In the genomic region with DNA sequence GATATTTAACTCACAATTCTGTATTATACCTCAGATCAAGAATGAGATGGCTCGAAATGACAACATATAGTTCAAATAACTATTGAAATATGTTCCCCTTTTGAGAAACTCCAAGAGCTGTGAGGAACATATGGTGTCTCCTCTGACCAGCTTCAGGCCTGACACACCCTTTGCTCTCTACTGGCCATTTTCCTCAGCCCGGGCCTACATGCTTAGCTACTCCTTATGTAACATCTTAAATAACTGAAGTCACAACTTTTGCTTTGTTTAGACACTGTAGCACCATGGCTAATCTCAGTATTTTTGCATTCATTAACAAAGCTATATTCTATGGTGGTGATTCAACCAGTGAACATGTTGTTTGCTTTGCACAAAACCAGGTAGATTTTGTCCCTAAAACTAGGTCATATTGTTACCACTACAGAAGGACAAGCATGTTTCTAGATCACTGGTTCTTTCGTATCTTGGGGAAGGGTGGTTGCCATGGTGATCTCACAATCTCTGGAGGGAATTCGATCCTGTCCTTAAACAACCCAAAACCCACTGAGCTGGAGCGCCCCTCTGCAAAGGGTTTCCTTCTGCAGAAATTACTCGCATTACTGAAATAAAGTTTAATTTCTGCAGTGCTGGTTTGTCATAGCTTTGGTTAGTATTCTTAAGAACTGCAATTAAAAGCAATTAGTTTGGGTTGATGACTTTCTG, we compare ENCODE assay signal across 8 mouse cellular contexts.
DNase-seq lines count a peak whose midpoint lies in the region; ATAC-seq lines count a peak whose summit lies in the region.
"Had no signal": no experiment of that assay in that cellular context is flagged by ENCODE, and none has a peak within 500 bp of the region (broad histone marks: within the 10 kb centered on the region; RNA-seq: fewer than 3 reads in every experiment).

No protein-coding gene starts in this region.

- no peak overlapping the region for H3K4me2 ChIP-seq in limb, embryonic 15.5 days
- peak overlapping the region; percentile 40 for H3K4me2 ChIP-seq in hindbrain, embryonic 14.5 days (replicated peaks)
- no peak overlapping the region for H3K4me2 ChIP-seq in stomach, embryonic 16.5 days (ENCODE audit: low read depth, low read length)

- H3K9me3 ChIP-seq in limb, embryonic 15.5 days, result no peaks in the 10 kb centered on the region
- no peaks in the 10 kb centered on the region for H3K9me3 ChIP-seq in limb, embryonic 10.5 days (replicated peaks)
- no peaks in the 10 kb centered on the region for H3K9me3 ChIP-seq in hindbrain, embryonic 14.5 days (ENCODE audit: control insufficient read depth, low read length)
- H3K9me3 ChIP-seq in stomach, embryonic 16.5 days (replicated peaks; ENCODE audit: control insufficient read depth, low read length), result no peaks in the 10 kb centered on the region

- H3K4me1 ChIP-seq in limb, embryonic 15.5 days, result peaks cover 23% of the 10 kb centered on the region; the same call in 1 of the 2 replicates
- H3K4me1 ChIP-seq in limb, embryonic 10.5 days, result peaks cover 47% of the 10 kb centered on the region
- peaks cover 28% of the 10 kb centered on the region for H3K4me1 ChIP-seq in hindbrain, embryonic 14.5 days (replicated peaks; ENCODE audit: control insufficient read depth, insufficient read depth, low read length)
- H3K4me1 ChIP-seq in stomach, embryonic 16.5 days (ENCODE audit: control insufficient read depth, insufficient read depth, low read length), result peaks cover 17% of the 10 kb centered on the region

- no peaks in the 10 kb centered on the region for H3K27me3 ChIP-seq in limb, embryonic 15.5 days
- H3K27me3 ChIP-seq in limb, embryonic 10.5 days (ENCODE audit: low read depth, poor library complexity, severe bottlenecking), result no peaks in the 10 kb centered on the region
- no peaks in the 10 kb centered on the region for H3K27me3 ChIP-seq in hindbrain, embryonic 14.5 days (ENCODE audit: control insufficient read depth, insufficient read depth, low read length)
- H3K27me3 ChIP-seq in stomach, embryonic 16.5 days (ENCODE audit: control insufficient read depth, insufficient read depth, low read length), result no peaks in the 10 kb centered on the region

- no peak overlapping the region for H3K4me3 ChIP-seq in limb, embryonic 15.5 days
- no peak overlapping the region for H3K4me3 ChIP-seq in limb, embryonic 10.5 days
- H3K4me3 ChIP-seq in hindbrain, embryonic 14.5 days (replicated peaks; ENCODE audit: low read length), result no peak overlapping the region
- H3K4me3 ChIP-seq in stomach, embryonic 16.5 days (replicated peaks; ENCODE audit: low read length), result no peak overlapping the region

- H3K36me3 ChIP-seq in limb, embryonic 15.5 days, result no peaks in the 10 kb centered on the region
- no peaks in the 10 kb centered on the region for H3K36me3 ChIP-seq in limb, embryonic 10.5 days
- H3K36me3 ChIP-seq in hindbrain, embryonic 14.5 days (replicated peaks; ENCODE audit: control insufficient read depth, insufficient read depth), result no peaks in the 10 kb centered on the region
- no peaks in the 10 kb centered on the region for H3K36me3 ChIP-seq in stomach, embryonic 16.5 days (ENCODE audit: control insufficient read depth, insufficient read depth, low read length)

- ATAC-seq in limb, embryonic 15.5 days (ENCODE audit: insufficient number of reproducible peaks, low FRiP score, low TSS enrichment, low read depth), result no peak
- peak; percentile 56 for ATAC-seq in hindbrain, embryonic 14.5 days (ENCODE audit: low FRiP score)
- no peak for ATAC-seq in stomach, embryonic 16.5 days (ENCODE audit: insufficient read depth, low FRiP score)
- ATAC-seq in erythroblast, adult 5-6 weeks (replicated peaks; ENCODE audit: low FRiP score, poor library complexity, severe bottlenecking), result no peak

- WGBS in limb, embryonic 15.5 days, result 53% methylated on average over 6 of the region's 6 CpGs
- WGBS in limb, embryonic 10.5 days, result 51% methylated on average over 6 of the region's 6 CpGs
- WGBS in hindbrain, embryonic 14.5 days, result 35% methylated on average over 6 of the region's 6 CpGs
- WGBS in stomach, embryonic 16.5 days, result 50% methylated on average over 6 of the region's 6 CpGs

- 0 out of 2 replicates have a peak overlapping the region, but pooled peaks have one; percentile 44 for H3K27ac ChIP-seq in limb, embryonic 15.5 days
- H3K27ac ChIP-seq in limb, embryonic 10.5 days, result no peak overlapping the region
- H3K27ac ChIP-seq in hindbrain, embryonic 14.5 days, result peak overlapping the region; percentile 54
- H3K27ac ChIP-seq in stomach, embryonic 16.5 days (ENCODE audit: low read length), result 0 out of 2 replicates have a peak overlapping the region, but pooled peaks have one; percentile 10

- H3K9ac ChIP-seq in limb, embryonic 15.5 days, result no peak overlapping the region
- no peak overlapping the region for H3K9ac ChIP-seq in hindbrain, embryonic 14.5 days
- no peak overlapping the region for H3K9ac ChIP-seq in stomach, embryonic 16.5 days (ENCODE audit: low read length)

- no peak for DNase-seq in limb, embryonic 10.5 days (ENCODE audit: low spot score)
- DNase-seq in embryo, embryonic 9.5 days (ENCODE audit: extremely low spot score), result peak; percentile 45
- DNase-seq in hindbrain, embryonic 14.5 days (ENCODE audit: low spot score), result peak; percentile 54
- no peak for DNase-seq in B cell, adult 2 months
- DNase-seq: thymus, postnatal 14 days had no signal

Comparison
In these comparisons a context has a peak if more than half of its experiments do, and no peak if none do; other contexts are left out.
1. DNase-seq: peak in embryo, embryonic 9.5 days (single experiment) and hindbrain, embryonic 14.5 days (single experiment); none in limb, embryonic 10.5 days (single experiment) and B cell, adult 2 months (0 of 2).